Mouse (Mus musculus): Measurements from ENCODE around the gene Neil1. TPM values are rescaled to one million over a fixed set of nuclear protein-coding genes. Genes with fewer than 3 reads are reported as not detected.

The Neil1 gene
- polyA plus RNA-seq, 1 experiment from 2014 or later = 8.2 TPM

- Histone ChIP-seq H3K4me2 (ENCODE audit: low read length) (peak overlapping the region; percentile 80), H3K9ac (ENCODE audit: low read depth, low read length) (peak overlapping the region; percentile 73; the same call in 1 of the 2 replicates), H3K27ac (ENCODE audit: low read length) (no peak overlapping the region), H3K9me3 (replicated peaks; ENCODE audit: control insufficient read depth, low read length, poor library complexity, severe bottlenecking) (no peaks in the 10 kb centered on the region), H3K36me3 (ENCODE audit: control insufficient read depth, insufficient read depth, low read length) (peaks cover 9% of the 10 kb centered on the region), H3K4me3 (ENCODE audit: low read depth, low read length) (peak overlapping the region; percentile 61; the same call in 1 of the 2 replicates), H3K4me1 (ENCODE audit: control insufficient read depth, insufficient read depth, low read length) (peaks cover 11% of the 10 kb centered on the region), H3K27me3 (ENCODE audit: control insufficient read depth, insufficient read depth, low read depth, low read length) (no peaks in the 10 kb centered on the region)
- no peak for ATAC-seq
Measured at GRCm38 (mm10) chr9:57129641-57130040, 18.5 kb downstream of the Neil1 start.

GRCm38 (mm10) chr9:57117261-57117755, 30.8 kb downstream of the Neil1 start:
- 88% methylated on average over 13 of the region's 13 CpGs for WGBS
- no peak for ATAC-seq
- Histone ChIP-seq H3K4me3 (ENCODE audit: low read depth, low read length) (no peak overlapping the region), H3K27ac (ENCODE audit: low read length) (no peak overlapping the region), H3K27me3 (ENCODE audit: control insufficient read depth, insufficient read depth, low read depth, low read length) (no peaks in the 10 kb centered on the region), H3K4me2 (ENCODE audit: low read length) (no peak overlapping the region), H3K4me1 (ENCODE audit: control insufficient read depth, insufficient read depth, low read length) (no peaks in the 10 kb centered on the region), H3K36me3 (ENCODE audit: control insufficient read depth, insufficient read depth, low read length) (peaks cover 41% of the 10 kb centered on the region), H3K9me3 (replicated peaks; ENCODE audit: control insufficient read depth, low read length, poor library complexity, severe bottlenecking) (no peaks in the 10 kb centered on the region), H3K9ac (ENCODE audit: low read depth, low read length) (no peak overlapping the region)

Other genes starting within 250 kb of the Neil1 start
- gene Snx33, start 219.9 kb downstream of the Neil1 start, polyA plus RNA-seq (2015; fragmentation: Nextera tagmentation; extraction: Ambion mirVana) = 2.2 and 2.7 TPM in 2 replicates
- 66.9 and 72.9 TPM in 2 replicates for gene Imp3, start 210.8 kb downstream of the Neil1 start, polyA plus RNA-seq (2015; fragmentation: Nextera tagmentation; extraction: Ambion mirVana)
- gene Snupn, start 197.4 kb downstream of the Neil1 start, polyA plus RNA-seq (2015; fragmentation: Nextera tagmentation; extraction: Ambion mirVana) = 27.2 and 32.0 TPM in 2 replicates
- gene Ptpn9, start 153.4 kb downstream of the Neil1 start, polyA plus RNA-seq (2015; fragmentation: Nextera tagmentation; extraction: Ambion mirVana) = 24.4 and 25.8 TPM in 2 replicates
- 21.8 and 22.1 TPM in 2 replicates for gene Sin3a, start 76.3 kb downstream of the Neil1 start, polyA plus RNA-seq (2015; fragmentation: Nextera tagmentation; extraction: Ambion mirVana)
- gene Man2c1, start 17.6 kb downstream of the Neil1 start, polyA plus RNA-seq (2015; fragmentation: Nextera tagmentation; extraction: Ambion mirVana) = 94.0 TPM in 2 replicates
- gene Commd4, start 10.0 kb upstream of the Neil1 start, polyA plus RNA-seq (2015; fragmentation: Nextera tagmentation; extraction: Ambion mirVana) = 191 and 202 TPM in 2 replicates
- gene Trcg1, start 88.3 kb upstream of the Neil1 start, polyA plus RNA-seq (2015; fragmentation: Nextera tagmentation; extraction: Ambion mirVana) = not detected in 2 replicates
- 3.0 and 4.2 TPM in 2 replicates for gene 1700017B05Rik, start 114.3 kb upstream of the Neil1 start, polyA plus RNA-seq (2015; fragmentation: Nextera tagmentation; extraction: Ambion mirVana)